Mouse (Mus musculus) c-Kit-positive CD71-positive TER-119-negative erythroid progenitor cells, embryonic 14.5 days (primary cell): Measurements from ENCODE around the gene Arhgef28.

Source experiments
- DNase-seq: peaks from one replicate; pipeline ENCODE4 v3.0.0-alpha.2; 2013; ENCODE audit warnings: low read depth

The Arhgef28 gene

GRCm38 (mm10) chr13:97918117-97918900 lies 287.9 kb downstream of the Arhgef28 start:
- no peak for DNase-seq

- no peak for DNase-seq
These were observed 295.2 kb downstream of the Arhgef28 start for GRCm38 (mm10) chr13:97911013-97911412.

GRCm38 (mm10) chr13:97902821-97903220 lies 303.4 kb downstream of the Arhgef28 start:
- DNase-seq, result no peak

GRCm38 (mm10) chr13:97900380-97900758 lies 305.9 kb downstream of the Arhgef28 start:
- no peak for DNase-seq

- DNase-seq, result no peak
These were observed 306.4 kb downstream of the Arhgef28 start for GRCm38 (mm10) chr13:97899604-97900379.

GRCm38 (mm10) chr13:97898590-97898989 lies 307.6 kb downstream of the Arhgef28 start:
- no peak for DNase-seq

GRCm38 (mm10) chr13:97893031-97893825 lies 313.0 kb downstream of the Arhgef28 start:
- no peak for DNase-seq

GRCm38 (mm10) chr13:97892089-97892884 lies 314.0 kb downstream of the Arhgef28 start:
- no peak for DNase-seq

GRCm38 (mm10) chr13:97888046-97888445 lies 318.2 kb downstream of the Arhgef28 start:
- DNase-seq, result no peak

- no peak for DNase-seq
These were observed 318.7 kb downstream of the Arhgef28 start for GRCm38 (mm10) chr13:97887558-97887957.

GRCm38 (mm10) chr13:97883629-97884028 lies 322.6 kb downstream of the Arhgef28 start:
- no peak for DNase-seq

- no peak for DNase-seq
These were observed 329.8 kb downstream of the Arhgef28 start for GRCm38 (mm10) chr13:97876450-97876849.

GRCm38 (mm10) chr13:97876031-97876430 lies 330.2 kb downstream of the Arhgef28 start:
- no peak for DNase-seq

- no peak for DNase-seq
These were observed 336.8 kb downstream of the Arhgef28 start for GRCm38 (mm10) chr13:97869428-97869827.

GRCm38 (mm10) chr13:97867322-97867962 lies 338.8 kb downstream of the Arhgef28 start:
- no peak for DNase-seq

GRCm38 (mm10) chr13:97859071-97859470 lies 347.2 kb downstream of the Arhgef28 start:
- no peak for DNase-seq

- no peak for DNase-seq
These were observed 348.4 kb downstream of the Arhgef28 start for GRCm38 (mm10) chr13:97857860-97858259.

GRCm38 (mm10) chr13:97853356-97853968 lies 352.8 kb downstream of the Arhgef28 start:
- DNase-seq, result no peak
